In the genomic region with DNA sequence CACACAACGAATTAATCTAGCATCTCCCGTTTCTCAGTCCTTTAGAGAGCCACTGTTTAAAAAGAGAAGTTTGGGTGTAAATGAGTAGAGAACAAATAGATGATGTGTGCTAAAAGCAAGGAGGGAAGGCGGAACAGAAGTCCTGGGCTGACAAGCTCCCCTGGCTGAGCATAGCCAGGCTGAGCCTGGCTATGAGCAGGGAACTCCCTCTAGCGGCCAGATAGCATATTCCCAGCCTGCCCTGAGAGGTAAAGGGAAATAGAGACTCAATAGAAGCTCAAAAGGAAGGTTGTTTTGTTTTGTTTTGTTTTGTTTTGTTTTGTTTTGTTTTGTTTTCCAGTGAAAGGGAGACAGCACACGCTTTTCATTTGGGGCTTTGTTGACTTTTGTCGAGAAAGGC, we compare ENCODE assay signal across 9 mouse cellular contexts. TPM values are rescaled to one million over a fixed set of nuclear protein-coding genes. Genes with fewer than 3 reads are reported as not detected.
DNase-seq lines count a peak whose midpoint lies in the region; ATAC-seq and TF ChIP-seq lines count a peak whose summit lies in the region.
"Had no signal": no experiment of that assay in that cellular context is flagged by ENCODE, and none has a peak within 500 bp of the region (broad histone marks: within the 10 kb centered on the region; RNA-seq: fewer than 3 reads in every experiment).

No protein-coding gene starts in this region.

- H3K27ac ChIP-seq in gastrocnemius, adult 2 months, result no peak overlapping the region
- no peak overlapping the region for H3K27ac ChIP-seq in ES-E14 (ENCODE audit: insufficient read depth, low read depth, low read length, poor library complexity, severe bottlenecking)
- H3K27ac ChIP-seq in forebrain, postnatal 0 days (ENCODE audit: low read depth, low read length), result no peak overlapping the region
- H3K27ac ChIP-seq in kidney, embryonic 14.5 days (ENCODE audit: low read depth, low read length), result no peak overlapping the region
- H3K27ac ChIP-seq in lung, embryonic 14.5 days (ENCODE audit: low read depth), result no peak overlapping the region
- H3K27ac ChIP-seq: lung, embryonic 15.5 days had no signal

- H3K4me3 ChIP-seq in gastrocnemius, adult 2 months, result no peak overlapping the region
- no peak overlapping the region for H3K4me3 ChIP-seq in ES-E14 (ENCODE audit: insufficient read depth in 1 of 2, low read depth in 1 of 2, low read length in 2 of 2, poor library complexity in 1 of 2, severe bottlenecking in 1 of 2)
- H3K4me3 ChIP-seq in forebrain, postnatal 0 days (ENCODE audit: low read depth, low read length), result no peak overlapping the region
- no peak overlapping the region for H3K4me3 ChIP-seq in kidney, embryonic 14.5 days (ENCODE audit: low read length)
- H3K4me3 ChIP-seq in lung, embryonic 14.5 days (ENCODE audit: low read depth, low read length), result no peak overlapping the region
- H3K4me3 ChIP-seq: lung, embryonic 15.5 days had no signal

- in situ Hi-C loops in ES-E14 (cut with MboI; ENCODE audit: low sequenced_read_pairs in 2 of 2, unreplicated experiment in 2 of 2), result no loop called here

- no peaks in the 10 kb centered on the region for H3K27me3 ChIP-seq in forebrain, postnatal 0 days (ENCODE audit: insufficient read depth, low read length)
- H3K27me3 ChIP-seq in kidney, embryonic 14.5 days (ENCODE audit: control insufficient read depth, insufficient read depth, low read length), result no peaks in the 10 kb centered on the region
- no peaks in the 10 kb centered on the region for H3K27me3 ChIP-seq in lung, embryonic 14.5 days (ENCODE audit: insufficient read depth, low read length)
- H3K27me3 ChIP-seq: lung, embryonic 15.5 days had no signal

- H3K9me3 ChIP-seq in ES-E14 (ENCODE audit: control insufficient read depth, insufficient read depth, low read depth, low read length), result no peaks in the 10 kb centered on the region
- H3K9me3 ChIP-seq in forebrain, postnatal 0 days (ENCODE audit: low read length), result no peaks in the 10 kb centered on the region
- H3K9me3 ChIP-seq in kidney, embryonic 14.5 days (ENCODE audit: control insufficient read depth, low read length), result no peaks in the 10 kb centered on the region
- no peaks in the 10 kb centered on the region for H3K9me3 ChIP-seq in lung, embryonic 14.5 days (ENCODE audit: low read depth, low read length)
- H3K9me3 ChIP-seq: lung, embryonic 15.5 days had no signal

- H3K4me1 ChIP-seq in ES-E14 (ENCODE audit: control insufficient read depth in 2 of 2, insufficient read depth in 2 of 2, low read length in 2 of 2, poor library complexity in 1 of 2), result peaks cover 0 to 4% of the 10 kb centered on the region in 2 experiments; a peak in 1 of 4 replicates
- no peaks in the 10 kb centered on the region for H3K4me1 ChIP-seq in forebrain, postnatal 0 days (ENCODE audit: insufficient read depth)
- no peaks in the 10 kb centered on the region for H3K4me1 ChIP-seq in kidney, embryonic 14.5 days (ENCODE audit: control insufficient read depth, insufficient read depth, low read length)
- peaks cover 3% of the 10 kb centered on the region for H3K4me1 ChIP-seq in lung, embryonic 14.5 days (ENCODE audit: insufficient read depth)

- intact Hi-C loops in gastrocnemius, adult 2 months (cut with DNase I), result loop anchor here (10.0 kb wide), 1 partner anchor 265 kb away; no protein-coding TSS in a partner anchor
- intact Hi-C loops in gastrocnemius, postnatal 36 days (cut with DNase I), result loop anchor here (5.0 to 10.0 kb wide), 2 partner anchors 247 to 265 kb away; no protein-coding TSS in a partner anchor

- ATAC-seq in forebrain, postnatal 0 days, result peak; percentile 91
- ATAC-seq in kidney, embryonic 14.5 days (ENCODE audit: low FRiP score, low TSS enrichment), result 0 out of 2 replicates have a peak, but pooled peaks have one; percentile 64
- ATAC-seq in lung, embryonic 14.5 days (ENCODE audit: insufficient read depth), result no peak

- DNase-seq in gastrocnemius, adult 2 months, result peak; percentile 73
- no peak for DNase-seq in gastrocnemius, postnatal 36 days
- DNase-seq in ES-E14 (ENCODE audit: low read depth, low spot score), result peak; percentile 51
- peak; percentile 61 to 64 for DNase-seq in cerebellum, adult 18-20 months
- DNase-seq in forebrain, postnatal 0 days, result peak; percentile 87
- DNase-seq in lung, embryonic 14.5 days, result peak; percentile 90
- peak; percentile 71 to 77 for DNase-seq in right cerebral cortex, postnatal 10 days (ENCODE audit: low spot score in 2 of 2)

- no peak overlapping the region for H3K9ac ChIP-seq in ES-E14 (ENCODE audit: insufficient read depth, low read depth, low read length, poor library complexity, severe bottlenecking)
- no peak overlapping the region for H3K9ac ChIP-seq in forebrain, postnatal 0 days
- no peak overlapping the region for H3K9ac ChIP-seq in kidney, embryonic 14.5 days (ENCODE audit: low read depth, low read length)
- H3K9ac ChIP-seq in lung, embryonic 14.5 days, result no peak overlapping the region
- H3K9ac ChIP-seq: lung, embryonic 15.5 days had no signal

- H3K36me3 ChIP-seq in ES-E14 (ENCODE audit: control insufficient read depth, insufficient read depth, low read length, poor library complexity, severe bottlenecking), result no peaks in the 10 kb centered on the region
- H3K36me3 ChIP-seq in forebrain, postnatal 0 days (ENCODE audit: insufficient read depth), result no peaks in the 10 kb centered on the region
- H3K36me3 ChIP-seq in kidney, embryonic 14.5 days (ENCODE audit: control insufficient read depth, insufficient read depth, low read length), result no peaks in the 10 kb centered on the region; the same call in 1 of the 2 replicates
- no peaks in the 10 kb centered on the region for H3K36me3 ChIP-seq in lung, embryonic 14.5 days (ENCODE audit: insufficient read depth)
- H3K36me3 ChIP-seq: lung, embryonic 15.5 days had no signal

- TF ChIP-seq CTCF in gastrocnemius, adult 2 months (IDR thresholded peaks at IDR 0.05), result peak; percentile 89
- peak; percentile 91 for TF ChIP-seq CTCF in forebrain, postnatal 0 days (IDR thresholded peaks at IDR 0.05; ENCODE audit: low read depth)
- peak; percentile 88 for TF ChIP-seq CTCF in lung, embryonic 14.5 days (IDR thresholded peaks at IDR 0.05; ENCODE audit: low read depth)

- no peak overlapping the region for H3K4me2 ChIP-seq in forebrain, postnatal 0 days (ENCODE audit: low read depth)
- H3K4me2 ChIP-seq in kidney, embryonic 14.5 days (replicated peaks; ENCODE audit: low read depth, low read length), result no peak overlapping the region
- H3K4me2 ChIP-seq in lung, embryonic 14.5 days, result no peak overlapping the region
- H3K4me2 ChIP-seq: lung, embryonic 15.5 days had no signal

- WGBS in forebrain, postnatal 0 days, result 26% methylated on average over 6 of the region's 6 CpGs
- 33% methylated on average over 6 of the region's 6 CpGs for WGBS in kidney, embryonic 14.5 days
- 27% methylated on average over 6 of the region's 6 CpGs for WGBS in lung, embryonic 14.5 days

TF ChIP-seq in ES-E14, 5 proteins besides CTCF, POLR2A, EP300 and RAD21:
- TF ChIP-seq HCFC1 (IDR thresholded peaks at IDR 0.05; ENCODE audit: borderline replicate concordance, insufficient read depth, low read length), result no peak
- no peak for TF ChIP-seq ZNF384 (IDR thresholded peaks at IDR 0.05; ENCODE audit: low read depth, low read length)
- TF ChIP-seq CHD2 (IDR thresholded peaks at IDR 0.05; ENCODE audit: low read depth, low read length), result no peak
- no peak for TF ChIP-seq ZC3H11A (IDR thresholded peaks at IDR 0.05; ENCODE audit: borderline replicate concordance, low read depth, low read length)
- TF ChIP-seq MAFK (IDR thresholded peaks at IDR 0.05; ENCODE audit: insufficient read depth, low read depth, low read length), result no peak
TF ChIP-seq in ES-E14: peak in this region for 0.

RNA-seq across cellular contexts. Expression of a gene that starts 8.9 kb away (rescaled TPM):
- not detected for total RNA-seq in gastrocnemius, adult 2 months (2021)
- not detected for total RNA-seq in gastrocnemius, postnatal 36 days (2021)
- 0.11 and 0.31 TPM in 2 replicates for total RNA-seq in ES-E14 (2012; rRNA removed)
- total RNA-seq in forebrain, postnatal 0 days (2014; rRNA removed), result 0.14 TPM in 1 of 2 replicates, not detected in the other
- polyA plus RNA-seq in forebrain, postnatal 0 days (2015; fragmentation: Nextera tagmentation; extraction: Ambion mirVana), result not detected in 2 replicates
- not detected in 2 replicates for polyA plus RNA-seq in kidney, embryonic 14.5 days (2014; fragmentation: Nextera tagmentation; extraction: Ambion mirVana)
- not detected in 2 replicates for polyA plus RNA-seq in lung, embryonic 14.5 days (2014; fragmentation: Nextera tagmentation; extraction: Ambion mirVana)
- polyA plus RNA-seq: lung, embryonic 15.5 days had no signal

Comparison
In these comparisons a context has a peak if more than half of its experiments do, and no peak if none do; other contexts are left out.
1. DNase-seq: peak in gastrocnemius, adult 2 months (single experiment), ES-E14 (single experiment), cerebellum, adult 18-20 months (2 of 2), forebrain, postnatal 0 days (single experiment), lung, embryonic 14.5 days (single experiment) and right cerebral cortex, postnatal 10 days (2 of 2); none in gastrocnemius, postnatal 36 days (0 of 2).
2. Peak in every context shown above with its lines, with median percentiles within 50 percentile points of each other: CTCF ChIP-seq.